Mouse (Mus musculus): ENCODE results near the gene Ctr9.

Ctr9 gene

GRCm38 (mm10) chr7:111028281-111029045, at the start of gene Ctr9:
Gene Ctr9 (plus strand): TSS chr7:111028951.
- DNase-seq = peak; percentile 94

GRCm38 (mm10) chr7:110981036-110981435, 47.7 kb upstream of the Ctr9 start:
- DNase-seq = peak; percentile 16

GRCm38 (mm10) chr7:110982053-110982705, 46.6 kb upstream of the Ctr9 start, which contains the start of gene Mrvi1:
Gene Mrvi1 (minus strand): TSS chr7:110982461.
- DNase-seq = peak; percentile 37

GRCm38 (mm10) chr7:110982764-110983163, 46.0 kb upstream of the Ctr9 start:
- DNase-seq = peak; percentile 18

GRCm38 (mm10) chr7:110983621-110984020, 45.1 kb upstream of the Ctr9 start:
- DNase-seq = no peak

GRCm38 (mm10) chr7:110985581-110986265, 43.0 kb upstream of the Ctr9 start:
- no peak for DNase-seq

GRCm38 (mm10) chr7:110988081-110988480, 40.7 kb upstream of the Ctr9 start:
- no peak for DNase-seq

GRCm38 (mm10) chr7:110989286-110989879, 39.4 kb upstream of the Ctr9 start:
- DNase-seq = no peak

GRCm38 (mm10) chr7:110990356-110991220, 38.2 kb upstream of the Ctr9 start:
- DNase-seq = no peak

- DNase-seq = no peak
These were observed 37.6 kb upstream of the Ctr9 start for GRCm38 (mm10) chr7:110991221-110991494.

GRCm38 (mm10) chr7:110998887-110999827, 29.6 kb upstream of the Ctr9 start:
- DNase-seq = no peak

- DNase-seq = no peak
These were observed 24.5 kb upstream of the Ctr9 start for GRCm38 (mm10) chr7:111004136-111004840.

GRCm38 (mm10) chr7:111014039-111014605, 14.6 kb upstream of the Ctr9 start:
- no peak for DNase-seq

- DNase-seq = peak; percentile 92
These were observed 13.9 kb upstream of the Ctr9 start for GRCm38 (mm10) chr7:111014893-111015292.

GRCm38 (mm10) chr7:111015731-111016130, 13.0 kb upstream of the Ctr9 start:
- no peak for DNase-seq

GRCm38 (mm10) chr7:111016921-111017320, 11.8 kb upstream of the Ctr9 start:
- no peak for DNase-seq

- DNase-seq = no peak
These were observed 7.9 kb upstream of the Ctr9 start for GRCm38 (mm10) chr7:111020814-111021213.

- peak; percentile 42 for DNase-seq
These were observed 4.6 kb upstream of the Ctr9 start for GRCm38 (mm10) chr7:111024068-111024594.

GRCm38 (mm10) chr7:111024912-111025311, 3.8 kb upstream of the Ctr9 start:
- no peak for DNase-seq

GRCm38 (mm10) chr7:111029046-111029553, 349 bp downstream of the Ctr9 start:
- no peak for DNase-seq
